In genomic region chr10:127058708-127059107, GRCm38 (mm10) we compare ENCODE assay signal across 8 mouse cellular contexts. TPM values are rescaled to one million over a fixed set of nuclear protein-coding genes. Genes with fewer than 3 reads are reported as not detected.
DNase-seq lines count a peak whose midpoint lies in the region; ATAC-seq and TF ChIP-seq lines count a peak whose summit lies in the region.

No protein-coding gene starts in this region.

- TF ChIP-seq POLR2A in ES-Bruce4 (IDR thresholded peaks at IDR 0.05; ENCODE audit: insufficient read depth, low read length): no peak

- peaks cover 29% of the 10 kb centered on the region for H3K4me1 ChIP-seq in heart, embryonic 13.5 days
- no peaks in the 10 kb centered on the region for H3K4me1 ChIP-seq in ES-Bruce4 (ENCODE audit: control insufficient read depth, insufficient read depth, low read length)
- H3K4me1 ChIP-seq in forebrain, embryonic 16.5 days (replicated peaks; ENCODE audit: control insufficient read depth, insufficient read depth, low read length): peaks cover 37% of the 10 kb centered on the region
- peaks cover 20% of the 10 kb centered on the region for H3K4me1 ChIP-seq in liver, postnatal 0 days (ENCODE audit: insufficient read depth)

- ATAC-seq in heart, embryonic 13.5 days (ENCODE audit: extremely low read depth, insufficient number of reproducible peaks, low FRiP score, low TSS enrichment): no peak
- ATAC-seq in forebrain, embryonic 16.5 days: no peak
- ATAC-seq in liver, postnatal 0 days: no peak
- ATAC-seq in CD4-positive, CD25-positive, alpha-beta regulatory T cell, adult 4 months: no peak

- peak overlapping the region; percentile 86 for H3K9ac ChIP-seq in heart, embryonic 13.5 days
- peak overlapping the region; percentile 90 for H3K9ac ChIP-seq in ES-Bruce4 (ENCODE audit: low read depth, poor library complexity, severe bottlenecking)
- H3K9ac ChIP-seq in forebrain, embryonic 16.5 days (replicated peaks; ENCODE audit: low read depth, low read length): peak overlapping the region; percentile 96
- peak overlapping the region; percentile 54; the same call in 1 of the 2 replicates for H3K9ac ChIP-seq in liver, postnatal 0 days (replicated peaks)

- H3K4me2 ChIP-seq in heart, embryonic 13.5 days: peak overlapping the region; percentile 98
- H3K4me2 ChIP-seq in forebrain, embryonic 16.5 days (ENCODE audit: low read length): peak overlapping the region; percentile 83
- H3K4me2 ChIP-seq in liver, postnatal 0 days (ENCODE audit: low read depth, low read length): peak overlapping the region; percentile 98; the same call in 1 of the 2 replicates

- TF ChIP-seq EP300 in ES-Bruce4 (IDR thresholded peaks at IDR 0.05; ENCODE audit: insufficient read depth, low read depth, low read length): no peak
- no peak for TF ChIP-seq EP300 in liver, postnatal 0 days (IDR thresholded peaks at IDR 0.05; ENCODE audit: low read depth)

- peaks cover 80% of the 10 kb centered on the region for H3K27me3 ChIP-seq in heart, embryonic 13.5 days (replicated peaks)
- H3K27me3 ChIP-seq in ES-Bruce4 (ENCODE audit: control insufficient read depth, insufficient read depth, low read length, poor library complexity, severe bottlenecking): no peaks in the 10 kb centered on the region
- no peaks in the 10 kb centered on the region for H3K27me3 ChIP-seq in forebrain, embryonic 16.5 days (replicated peaks; ENCODE audit: control insufficient read depth, insufficient read depth, low read length)
- peaks cover 46% of the 10 kb centered on the region for H3K27me3 ChIP-seq in liver, postnatal 0 days (ENCODE audit: insufficient read depth, low read length)

- DNase-seq in heart, postnatal 36 days: no peak
- no peak for DNase-seq in liver, postnatal 0 days
- no peak for DNase-seq in thymus, postnatal 25 days
- no peak for DNase-seq in retina, embryonic 14.5 days (ENCODE audit: low spot score)

- no peak overlapping the region for H3K27ac ChIP-seq in heart, embryonic 13.5 days (replicated peaks)
- H3K27ac ChIP-seq in ES-Bruce4 (ENCODE audit: insufficient read depth, low read length): no peak overlapping the region
- H3K27ac ChIP-seq in forebrain, embryonic 16.5 days (ENCODE audit: low read length): peak overlapping the region; percentile 97
- no peak overlapping the region for H3K27ac ChIP-seq in liver, postnatal 0 days (ENCODE audit: low read depth)

- peak overlapping the region; percentile 78 for H3K4me3 ChIP-seq in heart, embryonic 13.5 days
- H3K4me3 ChIP-seq in ES-Bruce4 (ENCODE audit: low read depth, low read length): peak overlapping the region; percentile 48
- H3K4me3 ChIP-seq in forebrain, embryonic 16.5 days (replicated peaks; ENCODE audit: low read length): peak overlapping the region; percentile 89
- peak overlapping the region; percentile 67; the same call in 1 of the 2 replicates for H3K4me3 ChIP-seq in liver, postnatal 0 days (ENCODE audit: low read depth, low read length)

- TF ChIP-seq CTCF in ES-Bruce4 (IDR thresholded peaks at IDR 0.05; ENCODE audit: low read depth, low read length): no peak
- TF ChIP-seq CTCF in liver, postnatal 0 days (IDR thresholded peaks at IDR 0.05; ENCODE audit: low read depth): no peak

- 10% methylated on average over 8 of the region's 8 CpGs for WGBS in heart, embryonic 13.5 days
- 2% methylated on average over 8 of the region's 8 CpGs for WGBS in forebrain, embryonic 16.5 days
- WGBS in liver, postnatal 0 days (ENCODE audit: insufficient replicate concordance): 10% methylated on average over 8 of the region's 8 CpGs

- peaks cover 8% of the 10 kb centered on the region for H3K36me3 ChIP-seq in heart, embryonic 13.5 days
- peaks cover 5% of the 10 kb centered on the region for H3K36me3 ChIP-seq in ES-Bruce4 (ENCODE audit: control insufficient read depth, insufficient read depth, low read length, poor library complexity, severe bottlenecking)
- peaks cover 14% of the 10 kb centered on the region for H3K36me3 ChIP-seq in forebrain, embryonic 16.5 days (ENCODE audit: control insufficient read depth, insufficient read depth)
- no peaks in the 10 kb centered on the region for H3K36me3 ChIP-seq in liver, postnatal 0 days (replicated peaks; ENCODE audit: insufficient read depth, low read length)

- intact Hi-C loops in heart, postnatal 36 days (cut with DNase I): no loop called here

- H3K9me3 ChIP-seq in heart, embryonic 13.5 days: no peaks in the 10 kb centered on the region
- H3K9me3 ChIP-seq in ES-Bruce4 (replicated peaks; ENCODE audit: control insufficient read depth, insufficient read depth, low read length, poor library complexity, severe bottlenecking): no peaks in the 10 kb centered on the region
- no peaks in the 10 kb centered on the region for H3K9me3 ChIP-seq in forebrain, embryonic 16.5 days (ENCODE audit: control insufficient read depth, low read length)
- no peaks in the 10 kb centered on the region for H3K9me3 ChIP-seq in liver, postnatal 0 days (ENCODE audit: low read length)

RNA-seq across cellular contexts. Expression of gene March9, which starts 1.3 kb away (rescaled TPM):
- polyA plus RNA-seq in heart, embryonic 13.5 days (2015; fragmentation: Nextera tagmentation; extraction: Ambion mirVana): 0.12 and 0.18 TPM in 2 replicates
- total RNA-seq in heart, postnatal 36 days (2021): 1 to 10 TPM; 2.3 to 2.9 TPM
- 8.8 and 9.5 TPM in 2 replicates for polyA plus RNA-seq in ES-Bruce4 (2011; ENCODE audit: insufficient read depth, insufficient read length, low read depth, missing spikeins)
- polyA plus RNA-seq in forebrain, embryonic 16.5 days (2015; fragmentation: Nextera tagmentation; extraction: Ambion mirVana): 5.3 and 6.6 TPM in 2 replicates
- 0.04 and 0.06 TPM in 2 replicates for polyA plus RNA-seq in liver, postnatal 0 days (2015; fragmentation: Nextera tagmentation; extraction: Ambion mirVana)
- under 1 TPM; 0.19 to 0.73 TPM for polyA plus RNA-seq in CD4-positive, CD25-positive, alpha-beta regulatory T cell, adult 4 months (2017; shearing (Covaris generic))

RNA-seq across cellular contexts. Expression of gene Cdk4, which starts 4.6 kb away (rescaled TPM):
- 1,002 and 1,117 TPM in 2 replicates for polyA plus RNA-seq in heart, embryonic 13.5 days (2015; fragmentation: Nextera tagmentation; extraction: Ambion mirVana)
- 10 to 100 TPM; 76.7 to 85.5 TPM for total RNA-seq in heart, postnatal 36 days (2021)
- polyA plus RNA-seq in ES-Bruce4 (2011; ENCODE audit: insufficient read depth, insufficient read length, low read depth, missing spikeins): 619 and 675 TPM in 2 replicates
- polyA plus RNA-seq in forebrain, embryonic 16.5 days (2015; fragmentation: Nextera tagmentation; extraction: Ambion mirVana): 1,494 and 1,664 TPM in 2 replicates
- polyA plus RNA-seq in liver, postnatal 0 days (2015; fragmentation: Nextera tagmentation; extraction: Ambion mirVana): 209 and 225 TPM in 2 replicates
- 100 to 1,000 TPM; 294 to 347 TPM for polyA plus RNA-seq in CD4-positive, CD25-positive, alpha-beta regulatory T cell, adult 4 months (2017; shearing (Covaris generic))

RNA-seq across cellular contexts. Expression of gene Cyp27b1, which starts 10.7 kb away (rescaled TPM):
- polyA plus RNA-seq in heart, embryonic 13.5 days (2015; fragmentation: Nextera tagmentation; extraction: Ambion mirVana): 0.10 and 0.21 TPM in 2 replicates
- total RNA-seq in heart, postnatal 36 days (2021): under 1 TPM; 0.14 to 0.31 TPM
- polyA plus RNA-seq in ES-Bruce4 (2011; ENCODE audit: insufficient read depth, insufficient read length, low read depth, missing spikeins): 0.42 TPM in 1 of 2 replicates, not detected in the other
- 0.20 and 0.26 TPM in 2 replicates for polyA plus RNA-seq in forebrain, embryonic 16.5 days (2015; fragmentation: Nextera tagmentation; extraction: Ambion mirVana)
- not detected in 2 replicates for polyA plus RNA-seq in liver, postnatal 0 days (2015; fragmentation: Nextera tagmentation; extraction: Ambion mirVana)
- polyA plus RNA-seq in CD4-positive, CD25-positive, alpha-beta regulatory T cell, adult 4 months (2017; shearing (Covaris generic)): under 1 TPM in 1 of 2 experiments, not detected in 1; 0.27 TPM

RNA-seq across cellular contexts. Expression of gene Tspan31, which starts 11.4 kb away (rescaled TPM):
- polyA plus RNA-seq in heart, embryonic 13.5 days (2015; fragmentation: Nextera tagmentation; extraction: Ambion mirVana): 110 and 114 TPM in 2 replicates
- 10 to 100 TPM; 43.8 to 46.9 TPM for total RNA-seq in heart, postnatal 36 days (2021)
- 71.0 and 75.9 TPM in 2 replicates for polyA plus RNA-seq in ES-Bruce4 (2011; ENCODE audit: insufficient read depth, insufficient read length, low read depth, missing spikeins)
- polyA plus RNA-seq in forebrain, embryonic 16.5 days (2015; fragmentation: Nextera tagmentation; extraction: Ambion mirVana): 119 and 120 TPM in 2 replicates
- 224 and 230 TPM in 2 replicates for polyA plus RNA-seq in liver, postnatal 0 days (2015; fragmentation: Nextera tagmentation; extraction: Ambion mirVana)
- 100 to 1,000 TPM in 1 of 2 experiments, 10 to 100 TPM in 1; 87.4 to 109 TPM for polyA plus RNA-seq in CD4-positive, CD25-positive, alpha-beta regulatory T cell, adult 4 months (2017; shearing (Covaris generic))

RNA-seq across cellular contexts. Expression of gene Agap2, which starts 16.4 kb away (rescaled TPM):
- polyA plus RNA-seq in heart, embryonic 13.5 days (2015; fragmentation: Nextera tagmentation; extraction: Ambion mirVana): not detected in 2 replicates
- 1 to 10 TPM; 5.6 to 7.0 TPM for total RNA-seq in heart, postnatal 36 days (2021)
- polyA plus RNA-seq in ES-Bruce4 (2011; ENCODE audit: insufficient read depth, insufficient read length, low read depth, missing spikeins): 0.72 and 0.85 TPM in 2 replicates
- polyA plus RNA-seq in forebrain, embryonic 16.5 days (2015; fragmentation: Nextera tagmentation; extraction: Ambion mirVana): 2.2 and 4.7 TPM in 2 replicates
- 0.33 and 0.88 TPM in 2 replicates for polyA plus RNA-seq in liver, postnatal 0 days (2015; fragmentation: Nextera tagmentation; extraction: Ambion mirVana)
- polyA plus RNA-seq in CD4-positive, CD25-positive, alpha-beta regulatory T cell, adult 4 months (2017; shearing (Covaris generic)): 10 to 100 TPM; 29.8 to 34.6 TPM
